Mouse (Mus musculus): ENCODE measurements around the gene Sirpa.

Sirpa gene

DNA sequence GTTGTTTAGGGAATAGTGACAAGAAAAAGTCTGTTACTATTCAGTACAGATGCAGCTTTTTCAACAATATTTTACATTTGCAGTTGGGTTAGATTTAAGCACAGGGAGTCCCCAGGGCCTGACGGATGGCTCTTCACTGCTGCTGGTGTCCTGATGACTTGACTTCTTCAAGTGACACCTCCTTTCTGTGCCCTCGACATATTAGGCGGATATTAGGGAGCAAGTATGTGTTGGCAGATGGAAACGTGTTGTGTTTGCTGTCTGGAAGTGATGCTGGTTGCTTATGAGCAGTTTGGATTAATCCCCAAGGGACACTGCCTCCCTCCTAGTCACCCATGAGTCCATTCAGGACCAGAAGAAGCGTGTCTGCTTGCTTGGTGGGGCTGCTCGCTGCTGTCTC lies 21.3 kb downstream of the Sirpa start:
- DNase-seq, result no peak

GRCm38 (mm10) chr2:129614482-129615185 lies 22.0 kb downstream of the Sirpa start:
- peak; percentile 68 for DNase-seq

GRCm38 (mm10) chr2:129620148-129620547 lies 27.5 kb downstream of the Sirpa start:
- DNase-seq, result no peak

GRCm38 (mm10) chr2:129620881-129621280 lies 28.2 kb downstream of the Sirpa start:
- no peak for DNase-seq

GRCm38 (mm10) chr2:129621654-129622490 lies 29.2 kb downstream of the Sirpa start:
- DNase-seq, result no peak

DNA sequence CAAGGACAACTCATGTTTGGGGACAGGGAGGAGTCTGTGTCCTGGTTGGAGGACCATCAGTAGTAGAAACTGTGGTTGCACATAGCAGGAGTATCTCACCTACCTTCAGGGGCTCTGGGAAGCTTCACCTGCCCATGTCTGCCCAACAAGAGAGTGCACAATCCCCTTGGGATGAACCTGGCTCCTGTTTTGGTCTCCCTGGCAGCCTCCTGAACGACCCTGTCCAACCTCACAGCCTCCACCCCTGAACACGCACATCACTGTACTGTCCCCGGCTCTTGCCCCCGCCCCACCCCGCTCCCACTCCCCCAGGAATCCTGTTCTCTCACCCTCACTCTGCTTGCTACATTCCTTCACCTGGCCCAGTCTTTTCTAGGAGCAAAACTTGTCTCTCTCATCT lies 30.3 kb downstream of the Sirpa start:
- DNase-seq, result no peak

- DNase-seq, result no peak
Measured at GRCm38 (mm10) chr2:129623771-129624170, 31.1 kb downstream of the Sirpa start.

DNA sequence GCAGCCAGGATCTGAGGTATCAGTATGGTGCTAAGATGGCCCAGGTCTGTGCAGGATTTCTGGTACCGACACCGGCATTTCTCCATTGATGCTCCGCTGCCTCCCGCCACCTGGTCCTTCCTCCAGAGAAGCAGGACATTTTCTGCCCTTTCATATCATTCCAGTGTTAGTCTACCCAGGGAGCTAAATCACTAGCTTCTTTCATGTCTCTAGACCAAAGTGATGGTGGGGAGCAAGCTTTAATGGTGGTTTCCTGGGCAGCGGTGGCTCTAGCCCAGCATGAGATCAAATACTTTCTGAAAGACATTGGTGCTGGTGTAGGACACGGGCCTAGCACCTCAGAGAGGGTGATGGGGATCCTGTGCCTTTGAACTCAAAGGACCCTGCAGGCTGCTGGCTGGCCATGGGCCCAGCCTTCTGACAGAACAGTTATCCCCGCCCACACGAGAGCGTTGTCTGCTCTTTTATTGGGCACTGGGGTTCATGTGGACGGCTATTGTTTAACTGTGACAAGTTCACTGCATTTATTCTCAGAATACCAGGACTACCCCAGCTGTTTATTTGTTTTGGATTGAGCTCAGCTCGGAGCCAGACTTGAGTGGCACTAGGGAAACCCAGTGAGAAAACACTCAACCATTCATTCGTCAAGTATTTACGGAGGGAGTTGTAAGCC lies 31.7 kb downstream of the Sirpa start:
- peak; percentile 51 for DNase-seq

GRCm38 (mm10) chr2:129624956-129625355 lies 32.3 kb downstream of the Sirpa start:
- DNase-seq, result peak; percentile 39

DNA sequence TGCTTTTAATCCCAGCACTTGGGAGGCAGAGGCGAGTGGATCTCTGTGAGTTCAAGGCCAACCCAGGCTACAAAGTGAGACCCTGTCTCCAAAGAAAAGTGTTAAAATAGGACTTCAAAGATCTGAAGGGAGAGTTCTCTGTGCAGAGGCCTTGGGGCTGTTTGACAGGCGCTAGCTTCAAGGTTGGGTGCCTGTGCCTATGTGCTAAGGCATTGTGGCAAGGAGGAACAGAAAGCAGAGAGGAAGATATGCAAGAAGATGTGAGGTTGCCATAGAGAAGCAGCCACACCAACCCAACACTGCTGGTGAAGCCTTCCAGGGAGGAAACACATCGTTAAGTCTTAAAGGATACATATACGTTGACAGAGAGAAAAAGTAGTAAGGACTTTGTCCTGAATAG lies 33.2 kb downstream of the Sirpa start:
- DNase-seq, result no peak

DNA sequence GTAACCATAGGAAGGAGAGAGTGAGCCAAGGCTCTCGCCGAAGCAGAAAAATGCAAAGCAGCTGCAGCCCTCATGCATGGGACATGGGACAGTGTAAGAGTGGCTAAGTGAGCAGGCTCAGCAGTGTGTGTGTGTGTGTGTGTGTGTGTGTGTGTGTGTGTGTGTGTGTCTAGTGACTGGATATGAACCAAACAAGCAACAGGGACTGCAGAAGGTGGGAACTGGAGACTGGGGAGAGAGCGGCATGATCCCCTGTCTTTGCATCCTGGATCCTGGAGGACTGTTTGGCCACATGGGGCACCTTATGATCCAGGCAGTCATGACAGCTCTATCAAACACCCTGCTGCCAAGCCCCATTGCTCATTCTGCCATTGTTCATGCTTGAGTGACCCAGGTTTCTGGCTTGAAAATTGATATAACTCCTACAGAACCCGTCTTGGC lies 34.0 kb downstream of the Sirpa start:
- no peak for DNase-seq

DNA sequence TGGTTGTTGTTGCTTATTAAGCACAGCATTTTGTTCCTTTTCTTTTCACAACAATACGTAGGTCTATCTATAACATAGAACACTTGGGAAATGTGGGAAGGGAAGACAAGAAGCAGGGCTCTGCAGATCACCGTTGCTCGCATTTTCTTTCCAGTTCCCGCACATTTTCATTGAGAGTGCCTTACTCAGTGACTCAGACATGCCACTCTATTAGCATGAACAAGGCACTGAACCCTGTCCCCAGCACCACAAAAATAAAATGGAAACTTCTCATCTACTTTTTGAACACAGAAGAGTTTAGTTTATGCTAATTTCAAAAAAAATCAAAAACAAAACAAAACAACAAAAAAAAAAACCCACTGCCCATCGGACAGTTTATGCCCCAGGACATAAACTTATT lies 34.5 kb downstream of the Sirpa start:
- no peak for DNase-seq

DNA sequence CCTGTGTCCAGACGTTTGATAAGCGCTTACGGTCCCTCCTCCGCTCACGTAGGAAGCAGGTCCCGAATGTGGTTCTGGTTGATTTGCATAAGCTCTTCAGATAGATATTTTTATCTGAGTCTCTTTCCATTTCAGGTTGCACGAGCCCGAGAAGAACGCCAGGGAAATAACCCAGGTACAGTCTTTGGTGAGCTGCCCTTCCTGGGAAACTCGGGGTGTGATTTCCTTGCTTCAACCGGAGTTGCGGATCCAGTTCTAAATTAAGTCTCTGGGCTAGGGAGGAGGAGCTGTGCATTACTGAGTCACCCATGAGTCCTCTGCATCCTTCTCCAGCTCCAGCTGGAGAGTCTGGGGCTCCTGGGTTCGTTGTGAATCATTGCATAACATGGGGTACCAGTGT lies 35.2 kb downstream of the Sirpa start:
- no peak for DNase-seq

DNA sequence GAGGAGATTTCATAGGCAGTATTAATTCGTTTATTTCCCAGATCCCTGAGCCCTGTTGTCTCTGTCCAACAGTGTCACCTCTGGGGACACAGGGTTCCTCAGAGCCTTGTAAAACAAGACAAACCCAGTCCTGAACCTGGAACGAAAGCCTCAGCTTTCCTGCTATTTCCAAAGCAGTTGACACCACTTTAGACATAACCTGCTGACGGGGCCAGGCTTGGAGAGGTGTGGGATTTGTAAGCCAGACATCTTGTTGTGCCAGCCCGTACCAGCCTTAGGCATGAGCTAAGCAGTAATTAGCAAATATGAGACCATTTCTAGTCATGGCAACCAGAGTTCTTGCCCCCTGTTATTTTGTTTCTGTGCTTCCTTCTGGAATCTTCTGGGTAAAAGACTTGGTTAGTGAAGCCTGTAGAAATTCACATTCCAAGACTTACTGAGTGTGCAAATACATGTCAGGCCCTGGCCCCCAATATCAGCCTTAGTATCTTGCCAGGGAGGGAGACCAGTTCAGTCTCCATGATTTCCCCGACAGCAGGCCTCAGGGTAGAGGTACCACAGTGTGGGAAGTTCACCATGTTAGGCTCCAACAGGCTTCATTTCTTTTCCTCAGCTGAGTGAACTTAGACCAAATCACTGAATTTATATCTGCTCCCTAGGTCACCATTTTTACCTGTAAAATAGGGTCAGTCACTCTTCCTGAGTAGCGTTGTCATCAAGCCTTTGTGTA lies 36.0 kb downstream of the Sirpa start:
- DNase-seq, result no peak

DNA sequence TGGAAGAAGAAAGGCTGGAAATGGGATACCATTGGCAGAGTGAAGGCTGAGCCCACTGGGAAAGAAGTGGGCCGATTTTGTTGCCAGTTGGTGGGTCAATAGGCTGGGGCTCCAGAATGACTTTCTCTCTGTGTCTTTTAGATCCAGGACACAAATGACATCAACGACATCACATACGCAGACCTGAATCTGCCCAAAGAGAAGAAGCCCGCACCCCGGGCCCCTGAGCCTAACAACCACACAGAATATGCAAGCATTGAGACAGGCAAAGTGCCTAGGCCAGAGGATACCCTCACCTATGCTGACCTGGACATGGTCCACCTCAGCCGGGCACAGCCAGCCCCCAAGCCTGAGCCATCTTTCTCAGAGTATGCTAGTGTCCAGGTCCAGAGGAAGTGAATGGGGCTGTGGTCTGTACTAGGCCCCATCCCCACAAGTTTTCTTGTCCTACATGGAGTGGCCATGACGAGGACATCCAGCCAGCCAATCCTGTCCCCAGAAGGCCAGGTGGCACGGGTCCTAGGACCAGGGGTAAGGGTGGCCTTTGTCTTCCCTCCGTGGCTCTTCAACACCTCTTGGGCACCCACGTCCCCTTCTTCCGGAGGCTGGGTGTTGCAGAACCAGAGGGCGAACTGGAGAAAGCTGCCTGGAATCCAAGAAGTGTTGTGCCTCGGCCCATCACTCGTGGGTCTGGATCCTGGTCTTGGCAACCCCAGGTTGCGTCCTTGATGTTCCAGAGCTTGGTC lies 37.3 kb downstream of the Sirpa start:
- DNase-seq, result no peak

GRCm38 (mm10) chr2:129630532-129630886 lies 37.9 kb downstream of the Sirpa start:
- DNase-seq, result no peak

DNA sequence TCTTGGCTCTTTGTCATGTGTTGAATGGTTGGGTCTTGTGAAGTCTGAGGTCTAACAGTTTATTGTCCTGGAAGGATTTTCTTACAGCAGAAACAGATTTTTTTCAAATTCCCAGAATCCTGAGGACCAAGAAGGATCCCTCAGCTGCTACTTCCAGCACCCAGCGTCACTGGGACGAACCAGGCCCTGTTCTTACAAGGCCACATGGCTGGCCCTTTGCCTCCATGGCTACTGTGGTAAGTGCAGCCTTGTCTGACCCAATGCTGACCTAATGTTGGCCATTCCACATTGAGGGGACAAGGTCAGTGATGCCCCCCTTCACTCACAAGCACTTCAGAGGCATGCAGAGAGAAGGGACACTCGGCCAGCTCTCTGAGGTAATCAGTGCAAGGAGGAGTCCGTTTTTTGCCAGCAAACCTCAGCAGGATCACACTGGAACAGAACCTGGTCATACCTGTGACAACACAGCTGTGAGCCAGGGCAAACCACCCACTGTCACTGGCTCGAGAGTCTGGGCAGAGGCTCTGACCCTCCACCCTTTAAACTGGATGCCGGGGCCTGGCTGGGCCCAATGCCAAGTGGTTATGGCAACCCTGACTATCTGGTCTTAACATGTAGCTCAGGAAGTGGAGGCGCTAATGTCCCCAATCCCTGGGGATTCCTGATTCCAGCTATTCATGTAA lies 38.5 kb downstream of the Sirpa start:
- no peak for DNase-seq

DNA sequence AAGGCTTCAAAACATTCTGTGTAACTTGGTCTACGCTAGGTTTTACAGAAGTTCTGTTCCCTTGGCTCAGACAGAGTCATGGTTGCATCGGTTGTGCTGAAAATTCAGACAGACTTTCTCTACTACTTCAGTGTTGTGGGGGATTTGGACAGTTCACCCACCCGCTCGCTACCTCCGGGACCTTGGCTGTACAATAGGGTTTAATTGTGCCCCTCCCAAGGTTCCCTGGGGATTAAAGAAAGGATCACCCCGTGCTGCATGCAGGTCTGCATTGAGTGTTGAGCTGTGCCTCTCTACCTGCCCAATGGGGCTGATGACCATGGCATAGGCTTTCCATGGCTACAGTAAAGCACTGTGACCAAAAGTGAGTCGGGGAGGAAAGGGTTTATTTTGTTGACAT lies 39.7 kb downstream of the Sirpa start:
- no peak for DNase-seq

DNA sequence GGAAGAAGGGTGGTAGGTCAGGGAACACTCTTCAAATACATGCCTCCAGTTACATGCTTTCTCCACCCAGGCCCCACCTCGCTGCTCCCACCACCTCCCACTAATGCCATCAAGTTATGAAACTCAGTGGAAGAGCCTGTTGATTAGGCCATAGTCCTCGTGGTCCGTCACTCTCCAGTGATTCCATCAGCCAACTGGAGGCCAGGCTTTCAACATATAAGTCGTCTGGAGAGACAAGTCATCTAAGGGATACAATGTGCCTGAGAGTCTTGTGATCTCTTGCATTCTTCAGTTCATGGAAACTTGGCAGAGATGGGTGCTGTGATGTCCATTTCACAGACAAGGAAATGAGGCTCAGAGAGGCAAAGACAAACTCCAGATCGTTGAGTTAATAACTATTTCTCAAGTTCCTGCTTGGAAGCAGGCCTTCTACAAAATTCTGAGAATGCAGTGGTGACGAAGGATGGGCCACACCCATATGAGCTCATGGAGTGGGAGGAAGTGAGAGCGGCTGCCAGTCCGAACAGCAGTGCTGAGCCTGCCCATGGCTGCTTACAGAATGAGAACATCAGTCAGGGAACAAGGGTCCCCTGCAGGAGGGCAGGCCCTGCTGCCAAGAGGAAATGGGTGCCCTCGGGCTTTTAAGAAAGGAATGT lies 40.6 kb downstream of the Sirpa start:
- peak; percentile 60 for DNase-seq

GRCm38 (mm10) chr2:129633982-129634381 lies 41.3 kb downstream of the Sirpa start:
- DNase-seq, result no peak

DNA sequence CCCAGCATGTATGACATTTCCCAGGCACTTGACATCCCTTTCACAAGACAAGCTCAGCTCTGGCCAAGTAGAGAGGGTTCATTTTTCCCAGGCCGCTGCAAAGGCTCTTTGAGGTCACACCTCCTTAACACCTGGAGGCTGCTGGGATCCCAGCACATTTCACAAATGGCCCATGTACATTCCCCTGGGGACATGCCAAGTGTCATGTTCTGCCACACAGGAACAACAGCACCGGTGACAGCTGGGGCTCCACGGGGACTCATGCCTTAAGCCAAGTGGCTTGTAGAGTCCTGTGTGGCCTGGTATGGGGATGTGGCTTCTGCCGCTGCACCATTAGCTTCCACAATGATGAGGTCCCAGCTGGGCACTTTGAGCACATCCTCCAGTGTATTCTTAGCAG lies 60.0 kb downstream of the Sirpa start:
- no peak for DNase-seq

Data from kidney, adult 9 months (tissue).